Mouse (Mus musculus) liver, postnatal 0 days (tissue): ENCODE measurements around the gene Kat6b.

Source experiments
- CTCF ChIP-seq: sonication (generic); IDR thresholded peaks from 2 replicates; pipeline ENCODE4 v1.5.1; 2016; ENCODE audit warnings: antibody characterized with exemption, low read depth
- EP300 ChIP-seq: IDR thresholded peaks from 2 replicates; pipeline ENCODE4 v1.6.1; 2016; ENCODE audit warnings: antibody characterized with exemption, low read depth, mild to moderate bottlenecking

GRCm38 (mm10) chr14:21537838-21538237 is 56.6 kb downstream of the Kat6b start:
- no peak for TF ChIP-seq CTCF
- TF ChIP-seq EP300: no peak
